Mouse (Mus musculus): ENCODE results near the gene D630003M21Rik.

The D630003M21Rik gene

GRCm38 (mm10) chr2:158228670-158229502, at the start of gene D630003M21Rik:
TSS of gene D630003M21Rik (minus strand) at chr2:158229222.
- DNase-seq (ENCODE audit: low read depth in 1 of 2, low spot score in 2 of 2) = no peak

GRCm38 (mm10) chr2:158276878-158277277, 47.9 kb upstream of the D630003M21Rik start:
- DNase-seq (ENCODE audit: low read depth in 1 of 2, low spot score in 2 of 2) = no peak

DNA sequence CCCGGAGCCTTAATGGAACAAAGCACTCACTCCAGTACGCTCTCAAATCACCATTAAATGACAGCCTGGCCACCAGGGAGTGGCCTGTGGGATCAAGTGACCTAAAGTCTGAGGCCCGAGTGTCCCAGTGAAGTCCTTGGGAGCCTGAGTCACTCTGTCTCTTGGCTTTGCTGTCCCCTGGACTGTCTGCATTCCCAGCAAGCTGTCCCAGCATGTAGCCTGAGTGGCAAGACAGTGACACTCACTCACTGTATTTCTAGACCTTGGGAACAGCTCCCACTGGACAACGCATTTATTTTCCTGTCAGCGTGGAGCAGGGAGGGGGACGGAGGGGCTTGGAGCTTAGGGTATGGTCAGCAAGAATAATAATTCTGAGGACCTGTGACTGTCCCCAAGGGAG, 47.4 kb upstream of the D630003M21Rik start:
- DNase-seq (ENCODE audit: low read depth in 1 of 2, low spot score in 2 of 2) = no peak

- no peak for DNase-seq (ENCODE audit: low read depth in 1 of 2, low spot score in 2 of 2)
Measured at GRCm38 (mm10) chr2:158275811-158276210, 46.8 kb upstream of the D630003M21Rik start.

DNA sequence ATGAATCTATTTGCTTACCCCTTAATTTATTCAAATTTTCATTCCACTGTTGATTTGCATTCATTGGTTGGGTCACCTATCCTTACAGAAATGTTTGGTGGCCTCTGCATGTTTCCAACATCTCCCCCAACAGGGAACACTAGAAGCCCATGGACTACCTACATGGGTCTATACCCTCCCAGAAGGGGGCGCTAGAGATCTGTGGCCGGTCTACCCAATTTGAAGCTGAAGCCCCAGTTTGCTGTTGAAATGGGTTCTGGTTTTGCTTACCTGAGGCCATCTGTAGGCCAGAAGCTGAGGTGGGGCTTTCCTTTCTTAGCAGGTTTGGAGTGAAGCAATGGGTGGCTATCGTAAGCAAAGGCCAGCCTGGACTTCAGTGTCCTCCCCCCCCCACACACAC, 46.3 kb upstream of the D630003M21Rik start:
- DNase-seq (ENCODE audit: low read depth in 1 of 2, low spot score in 2 of 2) = no peak

- no peak for DNase-seq (ENCODE audit: low read depth in 1 of 2, low spot score in 2 of 2)
Measured at GRCm38 (mm10) chr2:158273646-158274045, 44.6 kb upstream of the D630003M21Rik start.

GRCm38 (mm10) chr2:158270017-158270416, 41.0 kb upstream of the D630003M21Rik start:
- no peak for DNase-seq (ENCODE audit: low read depth in 1 of 2, low spot score in 2 of 2)

DNA sequence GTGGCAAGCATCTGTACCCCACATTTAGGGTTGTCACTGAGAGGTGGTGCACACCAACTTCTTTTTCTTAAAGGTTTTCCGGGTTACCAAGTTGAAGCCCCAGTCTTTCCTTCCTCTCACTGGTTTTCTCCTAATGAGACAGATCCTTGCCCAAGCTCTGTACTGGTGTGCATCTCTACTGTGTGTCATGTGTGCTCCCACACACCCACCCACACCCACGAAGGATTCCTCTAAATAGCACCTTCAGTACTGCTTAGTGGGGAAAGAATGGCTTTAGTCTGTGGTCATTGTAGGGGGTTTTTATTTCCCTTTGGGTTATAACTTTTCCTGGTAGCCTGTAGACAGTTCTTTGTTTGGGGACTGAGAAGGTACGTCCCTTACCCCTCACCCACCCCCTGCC, 35.9 kb upstream of the D630003M21Rik start:
- DNase-seq (ENCODE audit: low read depth in 1 of 2, low spot score in 2 of 2) = no peak

DNA sequence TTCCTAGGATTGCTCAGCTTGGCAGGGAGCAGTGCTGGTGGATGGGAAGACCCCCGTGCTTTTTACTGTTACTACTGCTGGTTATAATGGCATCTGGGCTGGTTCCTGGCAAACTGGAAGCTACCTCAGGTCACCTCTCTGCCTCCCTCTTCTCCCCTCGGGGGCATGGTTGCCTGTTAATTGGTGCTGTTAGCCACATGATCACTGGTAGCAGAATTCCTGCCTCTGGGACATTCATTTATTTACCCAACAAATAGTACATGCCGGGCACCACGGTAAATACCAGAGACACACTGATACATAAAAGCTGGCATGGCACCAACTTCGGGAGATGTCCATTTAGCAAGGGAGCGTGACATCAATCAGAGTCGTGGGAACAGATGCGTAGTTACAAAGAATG, 30.5 kb upstream of the D630003M21Rik start:
- no peak for DNase-seq (ENCODE audit: low read depth in 1 of 2, low spot score in 2 of 2)

DNA sequence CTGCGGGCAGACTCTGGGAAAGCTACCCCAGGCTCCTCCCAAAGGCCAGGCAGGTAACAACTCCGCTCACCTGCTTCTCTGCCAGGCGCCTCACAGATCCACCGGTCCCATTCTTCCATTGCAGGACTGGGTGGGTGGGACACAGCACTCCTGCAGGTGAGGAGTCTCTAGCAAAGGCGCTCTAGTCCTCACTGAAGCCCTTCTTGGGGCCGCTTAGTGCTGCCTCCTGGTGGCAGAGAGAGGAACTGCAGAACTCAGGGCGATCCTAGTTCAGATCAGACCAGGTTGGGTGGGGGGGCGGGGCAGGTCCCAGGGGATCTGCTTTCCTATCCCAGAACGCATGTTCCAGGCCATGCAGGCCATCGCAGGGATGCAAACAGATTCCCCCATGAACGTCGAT, 29.8 kb upstream of the D630003M21Rik start:
- DNase-seq (ENCODE audit: low read depth in 1 of 2, low spot score in 2 of 2) = peak; percentile 5 to 28

DNA sequence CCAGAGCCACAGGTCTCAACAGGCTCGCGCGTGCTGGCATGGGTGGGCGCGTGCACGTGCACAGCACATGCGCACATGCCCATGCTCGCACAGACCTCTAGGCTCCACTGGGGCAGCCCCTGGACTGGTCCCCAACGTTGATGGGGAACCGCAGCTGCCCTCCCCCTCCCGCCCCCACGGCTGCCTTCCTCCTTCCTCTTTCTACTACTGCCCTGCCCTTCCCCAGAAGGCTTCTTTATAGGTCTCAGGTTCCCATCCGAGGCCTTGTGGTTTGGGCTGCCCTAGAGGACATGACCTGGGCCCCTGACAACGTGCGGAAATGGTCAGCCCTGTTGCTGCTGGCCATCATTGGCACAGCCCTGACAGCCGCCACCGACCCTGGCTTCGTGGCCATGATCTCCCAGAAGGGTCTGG, 29.0 kb upstream of the D630003M21Rik start, which contains the start of gene Bpi:
Gene Bpi, plus strand, starts transcription at position 90 of the 414 bp plus-strand sequence.
- DNase-seq (ENCODE audit: low read depth in 1 of 2, low spot score in 2 of 2) = peak in 1 of 2 experiments; percentile 5

DNA sequence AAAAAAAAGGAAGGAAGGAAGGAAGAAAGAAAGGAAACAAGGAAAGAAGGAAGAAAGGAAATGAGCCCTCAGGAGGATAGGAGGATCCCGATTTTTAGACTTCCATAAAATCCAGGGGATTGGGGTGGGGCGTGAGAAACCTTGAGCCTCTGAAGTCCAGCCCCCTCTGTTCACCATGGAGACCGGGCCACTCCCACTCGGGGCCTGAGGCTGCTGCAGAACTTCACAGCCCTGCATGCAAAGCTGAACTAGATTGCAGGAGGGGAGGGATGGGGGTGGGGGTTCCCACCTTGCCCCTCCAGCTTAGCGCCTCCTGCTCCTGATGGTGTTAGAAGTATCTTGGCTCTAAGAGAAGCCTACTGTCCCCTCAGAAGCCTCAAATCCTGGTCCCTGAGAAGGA, 27.9 kb upstream of the D630003M21Rik start:
- no peak for DNase-seq (ENCODE audit: low read depth in 1 of 2, low spot score in 2 of 2)

- no peak for DNase-seq (ENCODE audit: low read depth in 1 of 2, low spot score in 2 of 2)
Measured at GRCm38 (mm10) chr2:158253806-158254205, 24.8 kb upstream of the D630003M21Rik start.

GRCm38 (mm10) chr2:158250558-158250957, 21.5 kb upstream of the D630003M21Rik start:
- DNase-seq (ENCODE audit: low read depth in 1 of 2, low spot score in 2 of 2) = no peak

GRCm38 (mm10) chr2:158248318-158248717, 19.3 kb upstream of the D630003M21Rik start:
- DNase-seq (ENCODE audit: low read depth in 1 of 2, low spot score in 2 of 2) = no peak

DNA sequence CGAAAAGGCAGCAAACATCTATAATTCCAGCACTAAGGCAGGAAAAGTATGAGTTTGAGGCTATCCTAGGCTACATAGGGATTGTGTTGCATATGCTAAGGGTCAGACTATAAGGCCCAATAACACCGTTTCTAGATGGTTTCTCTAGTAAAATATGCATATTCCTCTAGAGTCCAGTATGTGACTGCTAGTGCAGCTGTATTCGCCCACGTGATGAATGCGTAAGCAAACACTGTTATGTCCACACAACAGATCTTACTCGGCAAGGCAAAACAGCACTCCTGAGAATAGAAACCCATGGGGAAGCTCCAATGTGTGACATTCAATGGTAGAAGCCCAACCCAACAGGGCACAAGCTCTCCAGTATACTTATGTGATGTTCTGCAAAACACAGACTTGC, 18.8 kb upstream of the D630003M21Rik start:
- DNase-seq (ENCODE audit: low read depth in 1 of 2, low spot score in 2 of 2) = no peak

DNA sequence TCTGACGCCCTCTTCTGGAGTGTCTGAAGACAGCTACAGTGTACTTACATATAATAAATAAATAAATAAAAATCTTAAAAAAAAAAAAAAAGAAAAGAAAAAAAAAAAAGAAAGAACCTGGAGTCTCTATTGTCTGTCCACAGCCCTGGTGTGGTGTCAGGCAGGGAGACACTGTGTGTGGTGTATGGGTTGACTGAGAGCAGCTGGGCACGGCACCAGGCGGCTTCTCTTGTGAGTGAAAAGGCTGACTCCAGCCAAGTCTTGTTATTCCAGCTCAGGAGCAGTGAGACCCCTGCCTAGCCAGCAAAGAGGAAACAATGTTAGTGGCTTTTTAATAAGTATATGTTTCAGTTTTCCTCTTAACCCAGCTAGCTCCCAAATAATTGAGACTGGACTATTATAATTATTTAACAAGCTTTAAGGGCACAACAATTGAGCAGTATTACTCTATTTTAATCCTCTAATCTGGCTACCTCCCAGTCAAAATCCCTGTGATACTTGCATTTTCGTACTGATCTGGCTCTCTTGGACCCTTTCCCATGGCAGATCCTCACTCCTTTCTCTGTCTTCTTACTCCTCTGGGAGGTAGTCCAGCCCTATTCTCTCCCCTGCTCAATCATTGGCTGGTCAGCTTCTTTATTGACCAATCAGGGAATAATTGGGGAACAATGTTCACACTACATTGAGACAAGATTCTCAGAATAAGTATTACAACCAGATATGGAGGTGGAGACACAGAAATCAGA, 16.2 kb upstream of the D630003M21Rik start:
- DNase-seq (ENCODE audit: low read depth in 1 of 2, low spot score in 2 of 2) = no peak

DNA sequence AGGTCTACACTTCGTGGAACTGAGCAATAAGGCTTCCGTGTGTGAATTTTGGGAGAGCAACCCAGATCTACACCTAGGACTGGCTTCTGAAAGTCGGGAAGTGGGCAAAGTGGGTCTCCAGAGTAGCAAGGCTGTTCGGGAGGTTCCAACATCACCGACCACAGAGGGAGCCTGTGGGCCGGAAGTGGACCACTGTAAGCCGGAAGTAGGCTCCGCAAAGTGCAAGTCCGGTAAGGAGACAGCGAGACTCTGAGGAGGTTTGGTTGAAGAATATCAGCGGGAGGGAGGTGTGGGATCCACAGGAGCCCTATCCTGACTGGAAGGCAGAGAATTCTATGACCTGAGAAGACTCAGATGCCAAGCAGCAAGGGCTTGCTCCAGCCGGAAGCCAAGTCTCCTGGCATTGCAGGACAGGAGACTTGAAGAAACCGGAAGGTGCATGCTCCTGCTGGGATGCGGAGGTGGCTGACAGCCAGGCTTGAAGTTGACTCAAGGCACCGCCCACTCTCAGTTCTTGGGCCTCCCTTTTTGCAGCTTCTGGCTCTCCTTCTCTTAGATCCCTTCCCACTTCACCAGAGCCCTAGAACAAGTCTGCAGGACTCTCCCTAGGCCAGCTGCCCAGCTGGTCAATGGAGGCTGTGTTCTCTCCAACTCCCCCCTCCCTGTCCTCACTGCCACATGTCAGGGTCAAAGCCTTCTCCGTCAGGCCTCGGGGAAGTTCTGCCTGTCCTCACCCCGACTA, 14.3 kb upstream of the D630003M21Rik start:
- no peak for DNase-seq (ENCODE audit: low read depth in 1 of 2, low spot score in 2 of 2)

GRCm38 (mm10) chr2:158242170-158242896, 13.3 kb upstream of the D630003M21Rik start:
- no peak for DNase-seq (ENCODE audit: low read depth in 1 of 2, low spot score in 2 of 2)

- no peak for DNase-seq (ENCODE audit: low read depth in 1 of 2, low spot score in 2 of 2)
Measured at GRCm38 (mm10) chr2:158241126-158241738, 12.2 kb upstream of the D630003M21Rik start.
